Mouse (Mus musculus): ENCODE results near the gene Spata17.
A peak's percentile ranks its signal among the peaks of the same experiment; 100 is the strongest.

Spata17 gene

DNA sequence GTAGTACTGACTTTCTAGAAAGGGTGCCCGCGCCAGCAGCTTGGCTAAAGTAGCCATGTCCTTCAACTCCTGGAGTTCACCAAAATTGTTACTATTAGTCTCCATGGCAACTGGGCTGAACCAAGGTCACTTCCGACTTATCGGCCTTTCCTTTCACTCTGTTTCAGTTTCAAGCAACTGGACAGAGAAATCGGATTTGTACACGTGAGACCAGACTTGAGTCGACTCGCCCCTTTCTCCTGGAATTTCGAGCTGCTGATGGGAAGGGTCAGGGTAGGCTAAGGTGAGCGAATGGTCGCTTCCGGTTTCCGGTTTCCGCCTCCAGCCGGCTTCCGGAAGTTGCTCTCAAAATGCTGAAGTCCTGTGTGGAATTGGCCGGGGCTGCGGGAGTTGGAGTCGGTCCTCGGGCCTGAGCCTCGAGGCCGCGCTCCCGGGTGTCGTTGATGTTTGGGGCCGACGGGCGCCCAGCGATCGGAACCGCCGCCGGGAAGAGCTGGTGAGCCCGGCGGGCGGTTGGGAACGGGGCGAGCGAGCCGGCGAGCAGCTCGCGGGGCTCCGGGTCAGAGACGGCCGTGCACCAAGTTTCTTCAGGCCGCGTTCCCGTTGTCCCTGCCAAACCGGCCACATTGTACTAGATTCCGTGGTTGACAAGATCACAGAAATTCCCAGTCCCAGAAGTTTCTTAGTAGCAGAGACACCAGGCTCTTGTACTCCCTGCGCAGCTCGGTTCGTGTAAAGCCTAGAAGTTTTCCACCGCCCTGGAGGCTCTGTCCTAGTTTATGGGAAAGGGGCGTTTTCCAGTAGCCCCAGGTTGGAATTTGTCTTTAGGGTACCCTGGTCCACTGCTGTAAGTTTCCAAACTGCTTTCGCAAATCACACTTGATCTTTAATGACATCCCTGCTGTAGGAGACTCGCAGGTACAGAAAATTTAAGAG, at the start of gene Spata17, which contains the start of gene Gpatch2:
Gene Spata17, minus strand, starts transcription at position 285 of the 936 bp plus-strand sequence.
Gene Gpatch2, plus strand, starts transcription at position 328 of the 936 bp plus-strand sequence.
- peak; percentile 85 for DNase-seq (ENCODE audit: low read depth, low spot score)

DNA sequence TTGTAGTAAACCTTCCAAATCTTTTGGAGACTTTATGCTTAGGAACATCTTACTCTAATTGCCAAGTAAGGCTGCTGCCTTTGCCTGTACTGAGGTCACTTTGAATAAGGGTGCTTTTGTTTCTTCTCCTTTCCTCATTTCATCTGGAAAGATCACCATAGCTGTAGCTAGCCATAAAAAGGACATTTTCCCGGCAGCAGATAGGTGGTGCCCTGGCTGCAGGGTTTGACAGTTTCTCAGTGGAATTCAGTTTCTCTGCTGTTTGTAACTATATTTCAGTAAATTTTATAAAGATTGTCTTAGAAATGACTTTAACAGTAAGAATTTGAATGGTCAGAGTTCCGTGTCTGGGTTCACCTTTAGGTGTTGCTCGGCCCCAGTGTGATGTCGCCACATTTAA, 43.5 kb upstream of the Spata17 start:
- DNase-seq (ENCODE audit: low read depth, low spot score) = no peak

DNA sequence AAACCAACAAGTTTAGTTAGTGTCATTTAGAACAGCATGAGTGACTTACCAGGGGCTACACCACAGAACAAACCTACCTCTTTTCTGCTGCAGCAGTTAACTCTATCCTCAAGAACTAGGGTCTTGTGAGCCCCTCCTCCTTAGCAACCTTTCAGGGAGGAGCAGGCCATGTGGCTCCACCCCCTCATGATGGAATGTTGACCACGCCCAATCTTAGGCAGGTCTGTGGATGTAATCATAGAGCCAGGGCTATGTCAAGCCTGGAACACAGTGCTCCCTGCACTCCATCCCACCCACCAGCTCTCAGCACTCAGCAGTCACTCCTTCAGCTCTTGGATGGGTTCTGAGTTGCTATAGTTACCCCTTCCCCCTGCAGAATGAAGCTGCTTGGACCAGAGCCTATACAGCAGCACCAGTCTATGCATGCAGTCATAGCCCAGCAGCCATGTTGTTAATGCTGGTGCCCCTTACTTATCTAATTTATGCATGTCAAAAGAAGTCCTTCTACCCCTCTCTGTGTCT, 35.5 kb upstream of the Spata17 start:
- DNase-seq (ENCODE audit: low read depth, low spot score) = no peak

DNA sequence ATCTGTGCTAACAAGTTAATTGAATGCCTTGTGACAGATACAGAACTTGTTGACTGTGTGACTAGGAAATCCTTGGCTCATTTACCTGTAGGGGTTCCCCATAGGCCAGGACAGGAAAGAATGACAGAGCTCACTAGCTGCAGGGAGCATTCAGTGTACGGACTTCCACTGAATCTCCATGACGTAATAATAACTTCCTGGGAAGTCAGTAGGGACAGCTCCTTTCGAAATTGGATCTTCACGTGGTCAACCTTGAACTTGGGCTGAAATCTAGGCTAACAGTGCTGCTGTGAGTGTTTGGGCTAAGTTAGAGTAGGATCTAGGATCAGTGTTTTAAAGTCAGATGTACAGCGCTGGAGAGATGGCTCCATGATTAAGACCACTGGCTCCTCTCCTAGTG, 29.5 kb upstream of the Spata17 start:
- DNase-seq (ENCODE audit: low read depth, low spot score) = no peak

DNA sequence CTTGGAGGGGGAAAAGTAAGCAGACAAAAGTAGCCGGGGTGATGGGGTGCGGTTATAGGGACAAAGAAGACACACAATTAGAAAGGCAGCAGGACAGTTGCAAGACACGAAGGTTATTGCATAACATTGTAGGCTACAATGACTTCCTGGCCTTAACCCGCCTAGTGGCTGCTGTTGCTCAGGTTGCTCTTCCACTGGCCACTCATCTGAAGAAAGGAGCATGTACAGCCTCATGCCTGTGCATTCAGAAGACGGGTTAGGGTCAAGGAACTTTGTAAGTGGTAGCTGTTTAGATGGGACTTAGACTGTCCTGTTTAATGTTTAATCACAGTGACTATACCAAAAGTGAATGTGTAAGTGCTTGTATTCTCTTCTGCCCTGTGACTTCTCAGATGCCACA, 26.1 kb upstream of the Spata17 start:
- DNase-seq (ENCODE audit: low read depth, low spot score) = no peak

DNA sequence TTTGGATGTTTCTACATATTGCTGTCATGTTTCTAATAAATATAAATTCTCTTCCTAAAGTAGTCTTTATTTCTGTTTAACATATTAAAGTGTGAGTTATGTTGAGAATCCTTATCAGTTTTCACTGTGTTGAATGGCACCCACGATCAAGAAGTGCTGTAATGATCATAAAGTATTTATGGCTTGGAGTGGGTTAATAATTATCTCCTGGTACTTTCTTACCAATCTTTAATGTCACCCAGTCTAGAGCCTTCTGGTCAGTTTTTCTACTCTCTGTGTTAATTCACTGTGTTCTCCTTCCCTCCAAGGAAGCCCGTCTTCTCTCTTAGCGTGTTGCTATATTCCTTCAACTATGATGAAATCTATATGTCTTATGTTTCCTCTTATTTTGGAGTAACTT, 25.0 kb upstream of the Spata17 start:
- no peak for DNase-seq (ENCODE audit: low read depth, low spot score)

DNA sequence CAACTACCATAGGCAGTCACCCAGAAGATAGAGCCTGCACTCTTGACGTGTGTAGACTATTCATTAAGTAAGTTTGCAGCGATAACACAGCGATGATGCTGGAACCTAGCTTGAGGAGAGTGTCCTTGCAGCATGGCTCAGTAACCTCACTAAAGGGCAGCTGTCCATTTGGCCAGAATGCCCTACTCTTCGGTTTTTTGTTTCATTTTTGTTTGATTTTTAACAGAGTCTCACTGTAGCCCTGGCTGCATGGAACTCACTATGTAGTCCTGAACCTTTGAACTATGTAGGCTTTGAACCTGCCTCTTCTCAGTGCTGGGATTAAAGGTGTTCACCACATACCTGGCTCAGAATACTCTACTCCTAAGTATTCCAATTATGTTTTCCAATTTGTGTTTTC, 22.8 kb upstream of the Spata17 start:
- DNase-seq (ENCODE audit: low read depth, low spot score) = no peak

DNA sequence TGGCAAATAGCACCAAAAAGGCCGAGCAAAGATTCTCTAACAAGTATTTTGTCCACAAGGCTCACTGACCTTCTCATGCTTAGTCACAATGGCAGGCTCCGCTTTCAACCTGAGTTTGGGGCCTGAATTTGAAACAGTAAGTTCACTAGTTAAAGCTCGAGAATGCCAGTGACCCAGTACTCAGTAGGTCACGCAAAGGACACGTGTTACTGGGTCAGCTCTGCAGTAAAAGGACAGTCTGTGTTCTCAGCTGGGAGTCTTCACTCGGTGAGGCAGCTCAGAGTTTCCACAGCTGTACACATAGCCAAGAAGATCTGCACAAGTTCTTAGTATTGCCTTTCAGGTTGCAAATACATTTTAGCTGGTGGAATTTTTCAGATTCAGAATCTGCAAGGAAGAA, 21.0 kb upstream of the Spata17 start:
- DNase-seq (ENCODE audit: low read depth, low spot score) = peak; percentile 54

DNA sequence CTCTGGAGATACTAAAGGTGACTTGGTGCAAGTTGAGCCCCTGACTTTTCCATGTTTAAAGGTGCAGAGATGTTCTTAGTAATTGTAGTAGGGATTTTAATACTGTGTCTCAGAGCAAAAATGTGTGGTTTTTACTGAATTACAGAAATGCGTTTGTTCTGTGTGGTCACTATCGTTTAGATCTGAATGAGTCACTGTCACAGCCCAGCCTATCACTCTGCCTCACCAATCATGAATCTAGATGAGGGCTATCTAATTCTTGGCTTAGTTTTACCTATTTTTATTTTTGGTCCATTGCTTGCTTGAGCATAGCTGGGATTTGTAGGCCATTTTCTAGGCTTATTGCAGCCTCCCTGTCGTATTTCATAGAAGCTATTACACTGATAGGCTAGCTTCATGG, 19.9 kb upstream of the Spata17 start:
- no peak for DNase-seq (ENCODE audit: low read depth, low spot score)

DNA sequence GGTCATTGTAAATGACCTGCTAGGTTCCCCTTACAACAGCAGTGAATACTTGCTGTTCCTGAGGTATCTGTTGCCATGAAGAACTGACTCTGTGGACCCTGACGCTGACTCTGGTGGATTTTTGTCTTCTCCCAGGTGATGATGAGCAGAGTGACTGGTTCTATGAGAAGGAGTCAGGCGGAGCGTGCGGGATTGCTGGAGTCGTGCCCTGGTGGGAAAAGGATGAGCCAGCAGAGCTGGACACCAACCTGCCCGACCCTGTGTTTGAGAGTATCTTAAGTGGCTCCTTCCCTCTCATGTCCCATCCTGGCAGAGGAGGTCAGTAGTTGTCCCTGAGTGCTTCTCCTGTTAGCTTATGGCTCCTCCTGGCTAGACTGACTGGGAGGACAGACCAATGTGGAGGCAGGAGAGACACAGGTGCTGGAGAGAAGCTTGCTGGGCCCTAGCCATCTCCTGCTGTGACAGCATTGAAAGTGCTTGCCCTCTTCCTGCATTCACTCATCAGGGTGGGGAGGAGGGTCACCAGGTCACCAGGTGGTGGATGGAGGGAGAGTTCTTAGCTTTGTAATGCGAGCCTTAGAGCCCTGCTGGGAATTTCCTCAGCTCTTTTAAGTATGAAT, 17.8 kb upstream of the Spata17 start:
- DNase-seq (ENCODE audit: low read depth, low spot score) = no peak

DNA sequence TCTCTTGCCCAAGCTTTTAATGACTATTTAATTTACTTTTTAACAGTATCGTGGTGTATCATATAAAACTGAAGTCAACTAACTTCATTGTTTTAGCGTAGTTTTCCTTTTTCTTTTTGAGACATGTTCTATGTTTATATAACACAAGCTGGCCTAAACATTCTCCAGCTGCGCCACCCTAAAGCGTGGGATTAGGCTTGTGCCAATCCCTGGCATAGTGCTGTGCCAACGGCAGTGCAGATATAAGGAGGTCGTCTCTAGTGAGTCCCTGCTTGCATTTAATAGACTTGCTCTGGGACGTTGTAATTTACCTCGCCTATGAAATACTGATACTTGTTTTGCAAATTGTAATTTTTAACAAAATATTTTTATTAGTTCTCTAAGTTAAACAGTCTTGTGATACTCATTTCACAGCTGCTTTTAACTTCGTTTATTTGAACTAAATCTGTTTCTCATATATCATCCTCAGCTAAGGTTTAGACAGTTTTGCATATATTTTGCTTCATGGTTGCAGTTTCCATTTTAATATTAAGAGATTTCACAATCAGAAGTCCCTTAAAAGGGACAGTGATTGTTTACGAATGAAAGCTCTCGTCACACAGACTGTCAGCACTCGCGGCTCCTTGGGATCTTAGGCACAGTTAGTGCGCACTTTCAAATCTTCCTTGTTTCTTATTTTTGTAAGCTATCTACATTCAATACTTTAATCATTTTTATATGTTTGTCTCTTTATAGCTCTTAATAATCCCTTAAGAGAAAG, 17.1 kb upstream of the Spata17 start:
- no peak for DNase-seq (ENCODE audit: low read depth, low spot score)

DNA sequence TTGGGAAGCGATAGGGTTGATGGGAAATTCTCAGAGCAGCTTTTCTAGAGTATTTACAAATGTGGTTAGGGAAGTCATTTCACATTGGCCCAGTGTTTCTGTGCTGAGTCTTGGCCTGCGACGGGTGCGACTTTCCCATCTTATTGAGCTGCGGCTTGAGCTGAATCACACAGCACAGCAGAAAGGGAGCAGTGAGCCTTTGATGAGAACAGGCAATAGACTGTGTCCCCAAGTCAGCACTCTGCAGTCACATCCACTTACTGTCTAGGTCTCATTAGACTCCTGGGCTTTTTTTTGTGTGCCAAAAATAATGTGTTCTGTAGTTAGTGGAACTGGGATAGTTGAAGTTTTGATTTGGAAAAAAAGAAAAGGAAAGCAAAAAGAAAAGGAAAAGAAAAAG, 15.0 kb upstream of the Spata17 start:
- DNase-seq (ENCODE audit: low read depth, low spot score) = no peak

DNA sequence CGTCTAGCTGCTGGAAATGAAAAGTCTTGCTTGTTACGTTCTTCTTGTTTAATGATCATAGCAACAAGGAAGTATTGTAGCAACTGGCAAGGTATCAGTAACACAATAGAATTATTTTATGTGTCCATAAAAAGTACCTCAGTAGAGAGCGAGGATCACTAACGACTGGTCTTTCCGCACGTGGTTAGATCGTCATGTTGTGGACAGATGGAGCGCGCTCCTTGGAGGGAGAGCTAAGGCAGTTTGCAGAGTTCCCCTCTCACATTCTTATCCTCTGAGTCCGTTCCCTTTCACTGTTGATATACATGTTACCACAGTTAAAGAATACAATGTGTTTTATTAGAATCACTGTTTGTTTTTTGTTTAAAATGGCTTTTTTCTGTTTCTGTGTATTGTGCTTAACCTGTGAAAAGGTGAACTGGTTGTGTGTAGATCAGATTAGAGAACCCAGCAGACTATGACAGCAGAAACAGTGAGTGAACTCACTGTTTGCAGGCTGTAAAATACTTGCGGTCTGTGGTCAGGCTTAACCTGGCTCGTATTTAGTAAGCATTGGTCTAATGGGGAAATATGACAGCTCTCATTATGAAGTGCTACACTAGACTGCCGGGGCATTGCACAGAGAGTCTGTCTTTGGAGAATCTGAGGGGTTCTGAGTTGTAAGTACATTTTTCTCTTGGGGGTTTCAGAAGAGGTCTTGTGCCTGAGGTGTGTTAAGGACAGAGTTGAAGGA, 13.3 kb upstream of the Spata17 start:
- no peak for DNase-seq (ENCODE audit: low read depth, low spot score)

DNA sequence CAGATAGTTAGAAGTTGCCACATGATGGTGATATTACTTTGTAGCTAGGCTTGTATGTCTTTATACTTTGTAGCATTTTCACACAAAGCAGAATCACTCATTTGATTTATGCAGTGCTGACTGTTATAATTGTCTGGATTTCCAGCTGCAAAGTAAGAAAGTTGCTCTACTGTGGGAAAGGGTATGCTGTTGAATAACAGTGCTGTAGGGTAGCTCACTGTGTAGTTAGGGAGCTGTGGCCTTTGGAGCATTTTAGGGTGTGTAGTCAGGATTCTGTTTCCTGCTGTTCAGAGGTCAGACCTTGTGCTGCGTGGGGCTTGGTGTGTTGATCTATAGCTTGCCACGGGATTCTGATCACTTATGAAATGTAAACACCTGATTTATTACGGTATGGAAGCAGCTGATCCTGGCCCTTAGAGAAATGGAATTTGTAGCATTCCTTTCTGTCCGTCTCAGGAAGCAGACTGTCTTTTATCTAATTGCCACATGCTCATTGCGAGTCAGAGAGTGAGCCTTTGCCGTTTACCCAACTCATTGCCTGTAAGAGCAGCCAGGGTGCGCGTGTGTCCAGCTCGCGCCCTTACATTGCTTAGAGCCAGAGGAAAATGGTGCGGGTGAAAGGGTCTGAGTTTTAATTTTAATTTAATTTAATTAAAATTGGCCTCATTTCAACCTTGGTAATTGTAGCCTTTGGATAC, 11.2 kb upstream of the Spata17 start:
- peak; percentile 37 for DNase-seq (ENCODE audit: low read depth, low spot score)

DNA sequence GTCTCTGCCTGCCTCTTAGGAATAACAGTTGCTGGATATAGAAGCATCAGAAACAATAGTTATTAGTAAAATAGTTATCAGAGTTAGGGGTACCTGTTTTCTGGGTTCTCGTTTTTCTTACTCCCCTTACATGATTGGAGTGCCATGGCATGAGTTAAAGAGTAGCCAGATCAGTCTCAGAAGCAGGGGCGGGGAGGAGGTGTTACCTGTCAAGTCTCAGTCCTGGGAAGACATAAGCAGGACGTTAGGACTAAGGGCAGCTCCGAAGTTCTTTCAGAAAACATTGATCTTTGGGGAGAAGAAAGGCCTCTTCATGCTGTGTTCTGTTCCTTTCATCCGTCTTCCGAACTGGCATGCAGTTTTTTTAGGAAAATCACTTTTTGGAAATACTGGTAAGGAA, 5.5 kb upstream of the Spata17 start:
- no peak for DNase-seq (ENCODE audit: low read depth, low spot score)

DNA sequence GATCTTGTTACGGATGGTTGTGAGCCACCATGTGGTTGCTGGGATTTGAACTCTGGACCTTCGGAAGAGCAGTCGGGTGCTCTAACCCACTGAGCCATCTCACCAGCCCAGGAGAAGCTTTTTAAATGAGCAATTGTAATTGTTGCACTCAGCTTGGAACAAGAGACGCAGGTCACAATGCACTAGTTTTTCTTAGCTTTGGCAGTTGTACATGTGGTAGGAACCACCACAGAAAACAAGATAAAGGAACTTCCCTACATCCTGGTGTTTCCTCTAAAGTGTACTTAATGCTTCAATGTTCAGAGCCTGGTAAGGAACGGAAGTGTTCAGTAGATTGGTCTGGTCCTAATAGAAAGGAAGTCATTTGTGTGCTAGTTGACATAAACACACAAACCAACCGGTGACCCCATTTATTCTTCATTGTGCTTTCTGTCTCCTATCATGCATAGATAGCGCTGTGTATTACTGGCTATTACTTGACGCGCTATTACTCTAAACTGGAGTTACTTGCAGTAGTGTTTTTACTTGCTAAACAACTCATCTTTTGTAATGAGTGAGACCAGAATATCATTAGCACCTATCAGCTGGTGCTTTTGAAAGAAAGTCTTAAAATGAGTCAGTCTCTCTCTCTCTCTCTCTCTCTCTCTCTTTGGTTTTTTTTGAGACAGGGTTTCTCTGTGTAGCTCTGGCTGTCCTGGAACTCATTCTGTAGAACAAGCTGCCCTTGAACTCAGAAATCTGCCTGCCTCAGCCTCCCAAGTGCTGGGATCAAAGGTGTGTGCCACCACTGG, 1.6 kb upstream of the Spata17 start:
- no peak for DNase-seq (ENCODE audit: low read depth, low spot score)

DNA sequence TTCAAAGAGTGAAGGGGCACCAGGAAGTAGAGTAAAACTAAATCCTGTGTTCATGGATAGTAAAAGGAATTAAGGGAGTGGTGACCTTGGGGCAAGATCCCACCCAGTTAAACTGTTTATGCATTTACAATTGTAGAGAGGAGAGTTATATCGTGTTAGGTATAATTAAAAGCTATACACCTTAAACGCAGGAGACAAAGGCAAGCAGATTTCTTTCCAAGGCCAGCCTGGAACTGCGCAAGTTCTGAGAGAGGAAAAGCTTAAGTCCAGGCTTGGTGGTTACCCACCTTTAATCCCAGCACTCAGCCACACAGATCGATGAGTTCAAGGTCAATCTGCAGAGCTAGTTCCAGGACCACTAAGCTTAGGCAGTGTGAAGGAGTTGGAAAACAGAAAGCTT, 4.5 kb downstream of the Spata17 start:
- no peak for DNase-seq (ENCODE audit: low read depth, low spot score)

DNA sequence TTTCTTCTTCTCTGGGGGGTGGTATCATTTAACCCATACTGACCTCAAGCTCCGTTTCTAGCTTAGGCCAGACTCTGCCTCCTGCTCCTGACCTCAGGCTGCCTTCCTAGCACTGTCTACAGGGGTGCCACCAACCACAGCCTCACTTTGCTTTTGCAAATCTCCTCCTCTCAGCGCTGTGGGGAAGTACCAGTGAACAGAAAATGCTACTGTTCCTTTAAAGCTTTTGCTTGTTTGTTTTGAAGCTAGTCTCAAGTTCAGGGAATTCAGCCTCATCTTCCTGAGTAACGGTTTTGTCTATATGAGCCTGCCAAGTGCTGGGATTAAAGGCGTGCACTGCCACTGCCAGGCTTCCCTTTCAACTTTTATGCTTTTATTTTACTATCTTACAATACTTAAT, 5.8 kb downstream of the Spata17 start:
- DNase-seq (ENCODE audit: low read depth, low spot score) = no peak

DNA sequence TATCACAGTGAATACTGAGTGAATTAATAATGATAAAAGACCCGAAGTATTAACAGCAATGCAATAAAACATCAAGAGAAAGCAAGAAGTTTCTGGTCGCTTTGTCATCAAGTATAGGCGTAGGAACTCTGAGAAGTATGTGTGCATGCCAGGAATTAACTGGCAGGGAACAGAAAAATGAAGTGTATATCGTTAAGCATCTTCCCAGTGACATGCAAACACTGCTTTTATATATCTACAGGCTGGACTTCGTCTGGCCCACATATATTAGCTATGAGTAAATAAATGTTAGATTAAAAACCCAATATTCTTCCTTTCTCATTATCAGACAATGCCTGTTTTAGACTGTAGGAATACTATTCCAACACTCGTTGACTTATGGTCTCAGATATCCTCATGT, 9.8 kb downstream of the Spata17 start:
- DNase-seq (ENCODE audit: low read depth, low spot score) = no peak

DNA sequence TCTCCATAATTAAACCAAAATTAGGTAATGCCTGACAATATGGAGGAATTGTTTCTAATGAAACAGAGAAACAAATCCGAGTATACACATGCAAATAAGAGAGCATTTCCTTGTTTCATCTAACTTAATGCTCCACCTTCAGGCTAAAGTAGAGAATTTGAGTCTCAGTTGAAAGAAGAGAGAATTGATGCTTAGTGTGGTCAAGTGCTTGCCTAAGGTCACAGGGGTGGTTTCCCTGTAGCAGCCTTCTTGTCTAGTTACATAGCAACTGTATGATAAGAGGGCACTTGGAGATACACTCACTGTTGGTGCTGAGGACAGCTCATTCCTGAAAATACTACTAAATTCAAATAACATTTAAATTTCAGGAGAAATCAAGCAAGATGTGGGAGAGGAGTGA, 36.7 kb downstream of the Spata17 start:
- no peak for DNase-seq (ENCODE audit: low read depth, low spot score)
